Mouse (Mus musculus) liver, postnatal 0 days (tissue): ENCODE data around the gene Krt18.

Experiments used
- CTCF ChIP-seq: sonication (generic); IDR thresholded peaks from 2 replicates; pipeline ENCODE4 v1.5.1; 2016; ENCODE audit warnings: antibody characterized with exemption, low read depth
- EP300 ChIP-seq: IDR thresholded peaks from 2 replicates; pipeline ENCODE4 v1.6.1; 2016; ENCODE audit warnings: antibody characterized with exemption, low read depth, mild to moderate bottlenecking

DNA sequence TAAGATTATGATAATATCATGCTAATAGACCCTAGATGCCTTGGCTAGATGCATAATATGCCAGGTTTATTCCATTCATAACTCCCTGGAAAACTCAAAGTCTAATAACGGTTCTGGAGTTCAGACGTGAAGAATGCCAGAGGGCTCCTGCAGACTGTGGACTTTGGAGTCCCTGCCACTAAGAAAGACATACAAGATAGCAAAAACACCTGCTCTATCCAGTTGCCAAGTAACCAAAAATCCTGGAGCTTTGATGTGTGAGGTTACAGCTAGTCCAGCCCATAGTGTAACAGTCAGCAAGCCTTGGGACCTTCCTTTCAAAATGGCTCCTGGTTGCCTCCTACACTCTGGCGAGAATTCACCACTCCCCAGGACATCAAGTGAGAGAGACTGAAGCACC lies 16.8 kb downstream of the Krt18 start:
- no peak for TF ChIP-seq EP300
- no peak for TF ChIP-seq CTCF
